Mouse (Mus musculus): ENCODE results near the gene Npnt.

The Npnt gene

GRCm38 (mm10) chr3:132939006-132939405 lies 11.1 kb downstream of the Npnt start:
- in situ Hi-C loops (cut with MboI), result no loop called here

- in situ Hi-C loops (cut with MboI), result no loop called here
Observed at GRCm38 (mm10) chr3:132934649-132935048, 15.4 kb downstream of the Npnt start.

- in situ Hi-C loops (cut with MboI), result no loop called here
Observed at GRCm38 (mm10) chr3:132931526-132931925, 18.6 kb downstream of the Npnt start.

- in situ Hi-C loops (cut with MboI), result no loop called here
Observed at GRCm38 (mm10) chr3:132929866-132930265, 20.2 kb downstream of the Npnt start.

- in situ Hi-C loops (cut with MboI), result no loop called here
Observed at GRCm38 (mm10) chr3:132928186-132928585, 21.9 kb downstream of the Npnt start.

DNA sequence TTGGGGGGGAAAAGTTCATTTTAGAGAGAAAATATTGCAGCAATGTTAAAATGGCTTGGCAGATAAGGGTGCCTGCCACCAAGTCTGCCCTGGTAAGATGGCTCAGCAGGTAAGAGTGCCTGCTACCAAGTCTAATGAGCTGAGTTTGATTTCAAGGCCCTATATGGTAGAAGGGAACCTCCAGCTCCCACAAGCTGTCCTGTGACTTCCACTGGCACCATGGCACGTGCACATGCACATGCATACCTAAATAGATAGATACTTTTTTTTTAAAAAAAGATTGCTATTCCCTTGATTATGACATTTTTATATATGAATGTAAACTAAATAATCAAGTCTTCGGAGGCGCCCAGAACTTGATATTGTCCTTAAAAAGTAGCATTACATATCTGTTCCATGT lies 30.3 kb downstream of the Npnt start:
- in situ Hi-C loops (cut with MboI), result no loop called here

- in situ Hi-C loops (cut with MboI), result no loop called here
Observed at GRCm38 (mm10) chr3:132919240-132919639, 30.9 kb downstream of the Npnt start.

DNA sequence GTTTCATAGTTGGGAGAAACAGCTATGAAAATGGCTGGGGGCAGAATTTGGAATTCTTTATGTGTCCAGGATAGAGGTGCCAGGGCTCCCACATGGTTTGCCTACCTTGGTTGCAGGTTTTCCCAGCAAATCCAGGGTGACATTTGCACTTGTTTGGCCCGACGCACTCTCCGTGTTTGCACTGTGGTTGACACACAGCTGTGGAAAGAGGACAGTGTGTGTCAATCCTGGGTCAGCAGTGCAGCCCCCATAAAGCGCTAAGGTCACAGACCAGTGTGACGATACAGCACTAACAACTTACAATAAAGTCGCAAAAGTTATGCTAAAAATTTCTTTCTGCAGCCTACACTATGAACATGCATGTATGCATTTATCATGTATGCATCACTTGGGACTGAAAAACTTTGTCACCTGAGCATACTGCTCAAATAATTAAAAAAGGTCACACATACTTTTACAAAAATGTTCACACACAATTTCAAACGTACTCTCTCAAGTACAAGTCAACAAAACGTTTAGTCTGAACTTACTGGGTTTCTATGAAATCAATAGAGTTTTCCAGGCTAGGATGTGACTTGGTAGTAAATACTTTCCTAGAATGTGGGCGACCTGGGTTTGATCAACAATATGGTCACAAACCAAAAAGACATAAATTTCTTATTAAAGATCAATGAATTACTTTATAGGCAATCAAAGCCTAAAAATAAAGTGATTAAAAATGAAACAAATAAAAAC lies 32.6 kb downstream of the Npnt start:
- in situ Hi-C loops (cut with MboI), result no loop called here

DNA sequence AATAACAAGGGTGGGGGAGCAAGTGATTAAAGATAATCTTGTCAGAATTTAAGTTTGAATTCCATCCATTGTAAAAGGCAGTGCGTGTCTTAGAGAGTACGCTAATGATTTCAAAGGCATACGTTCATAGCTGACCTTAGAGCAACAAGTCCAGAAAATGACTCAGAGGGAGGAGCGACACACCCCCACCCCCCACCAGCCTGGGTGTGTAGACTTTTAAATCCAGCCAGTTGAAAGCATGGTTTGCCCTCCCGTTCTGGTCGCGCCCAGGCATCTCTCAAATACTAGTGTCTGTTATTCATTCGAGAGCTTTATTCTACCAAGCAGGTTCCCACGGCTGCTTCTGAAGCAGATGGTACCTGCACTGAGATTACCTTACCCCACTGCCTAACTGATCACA lies 34.4 kb downstream of the Npnt start:
- in situ Hi-C loops (cut with MboI), result no loop called here

GRCm38 (mm10) chr3:132912420-132912819 lies 37.7 kb downstream of the Npnt start:
- in situ Hi-C loops (cut with MboI), result no loop called here

DNA sequence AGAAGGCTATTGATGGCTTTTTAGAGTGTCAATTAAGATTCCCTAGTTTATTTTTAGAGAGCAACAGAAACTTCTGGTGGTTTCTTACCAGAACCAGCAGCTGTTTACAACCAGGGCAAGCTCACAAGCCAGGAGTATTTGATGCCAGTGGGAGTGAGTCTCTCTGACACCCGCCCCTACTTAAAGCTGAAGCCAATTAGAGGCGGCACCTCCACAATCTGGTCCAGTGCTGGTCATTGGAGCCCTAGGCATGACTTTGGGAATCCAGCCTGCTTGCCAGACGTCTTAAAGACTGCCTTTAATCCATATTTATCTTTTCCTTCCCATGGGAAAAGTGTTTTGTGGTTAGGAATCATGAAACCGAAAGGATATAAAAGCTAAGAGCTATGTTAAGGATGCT lies 38.4 kb downstream of the Npnt start:
- in situ Hi-C loops (cut with MboI), result no loop called here

GRCm38 (mm10) chr3:132910727-132911126 lies 39.4 kb downstream of the Npnt start:
- in situ Hi-C loops (cut with MboI), result no loop called here

DNA sequence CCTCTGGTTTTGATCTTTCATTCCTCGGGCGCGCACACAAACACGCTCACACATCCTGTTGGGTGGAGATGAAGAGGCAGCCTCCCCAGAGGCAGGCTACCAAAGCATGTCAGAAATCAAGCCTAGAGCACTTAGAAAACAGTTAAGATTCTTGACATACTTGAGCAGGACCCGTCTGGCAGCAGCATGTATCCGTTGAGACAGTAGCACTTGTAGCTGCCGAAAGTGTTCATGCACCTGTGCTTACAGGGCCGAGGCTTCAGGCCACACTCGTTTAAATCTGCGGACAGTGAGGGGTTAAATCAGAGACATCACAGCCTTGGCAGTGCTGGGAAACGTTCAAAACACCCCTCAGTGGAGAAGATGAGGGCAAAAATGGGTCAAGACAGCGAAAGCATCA lies 40.4 kb downstream of the Npnt start:
- in situ Hi-C loops (cut with MboI), result no loop called here

DNA sequence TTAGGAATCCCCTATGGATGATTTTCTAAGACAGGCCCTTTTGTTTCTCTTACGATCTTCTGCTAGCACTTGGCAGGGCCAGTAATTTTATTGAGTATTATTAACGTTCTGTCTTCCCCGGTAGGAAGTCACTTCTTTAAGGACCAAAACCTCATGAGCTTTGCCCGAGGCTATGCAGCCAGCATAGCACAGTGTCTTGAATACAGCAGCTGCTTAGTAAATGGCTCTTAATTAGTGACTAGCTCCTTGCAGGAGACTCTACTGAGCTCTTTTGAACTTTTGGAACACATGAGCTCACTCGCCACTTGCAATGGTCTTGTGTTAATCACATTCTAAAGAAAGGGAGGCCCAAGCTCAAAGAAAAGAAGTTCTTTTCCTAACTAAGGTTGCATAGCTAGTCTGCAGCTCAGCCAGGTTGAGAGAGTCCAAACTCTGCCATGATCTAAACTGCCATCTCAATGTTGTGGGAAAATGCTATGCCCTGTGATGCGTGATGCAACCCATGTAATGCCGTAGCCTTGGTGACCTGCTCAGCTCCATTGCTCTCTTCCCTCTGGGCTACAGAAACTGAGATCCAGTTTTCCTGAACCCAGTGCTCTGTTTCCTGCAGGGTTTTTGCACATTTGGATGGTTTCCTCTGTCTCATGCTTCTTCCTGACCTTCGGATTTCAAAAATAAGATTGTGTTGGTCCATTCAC lies 42.4 kb downstream of the Npnt start:
- in situ Hi-C loops (cut with MboI), result no loop called here

GRCm38 (mm10) chr3:132905224-132905930 lies 44.7 kb downstream of the Npnt start:
- in situ Hi-C loops (cut with MboI), result no loop called here

- in situ Hi-C loops (cut with MboI), result no loop called here
Observed at GRCm38 (mm10) chr3:132903386-132903785, 46.7 kb downstream of the Npnt start.

GRCm38 (mm10) chr3:132902921-132903320 lies 47.2 kb downstream of the Npnt start:
- in situ Hi-C loops (cut with MboI), result no loop called here

- in situ Hi-C loops (cut with MboI), result no loop called here
Observed at GRCm38 (mm10) chr3:132902206-132902605, 47.9 kb downstream of the Npnt start.

- in situ Hi-C loops (cut with MboI), result no loop called here
Observed at GRCm38 (mm10) chr3:132897891-132898290, 52.2 kb downstream of the Npnt start.

GRCm38 (mm10) chr3:132897390-132897789 lies 52.7 kb downstream of the Npnt start:
- in situ Hi-C loops (cut with MboI), result no loop called here

DNA sequence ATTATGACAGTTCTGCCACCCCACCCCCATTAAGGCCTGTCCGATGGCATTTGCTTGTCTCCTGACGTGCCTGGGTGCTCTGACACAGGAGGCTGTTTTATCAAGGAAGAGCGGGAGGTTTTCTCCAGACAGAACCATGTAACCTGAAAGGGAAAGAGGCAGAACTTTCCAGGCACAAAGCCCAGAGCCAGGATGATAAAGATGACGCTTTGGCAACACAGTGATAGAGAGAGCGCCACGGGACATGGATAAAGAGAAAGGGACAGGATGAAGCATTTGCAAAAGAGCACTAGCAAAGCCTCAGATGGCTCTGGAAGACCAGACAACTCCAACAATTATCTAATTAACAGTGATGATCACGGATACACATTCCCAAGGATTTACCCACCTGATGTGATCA lies 56.0 kb downstream of the Npnt start:
- in situ Hi-C loops (cut with MboI), result no loop called here

- in situ Hi-C loops (cut with MboI), result no loop called here
Observed at GRCm38 (mm10) chr3:132893676-132894075, 56.4 kb downstream of the Npnt start.

DNA sequence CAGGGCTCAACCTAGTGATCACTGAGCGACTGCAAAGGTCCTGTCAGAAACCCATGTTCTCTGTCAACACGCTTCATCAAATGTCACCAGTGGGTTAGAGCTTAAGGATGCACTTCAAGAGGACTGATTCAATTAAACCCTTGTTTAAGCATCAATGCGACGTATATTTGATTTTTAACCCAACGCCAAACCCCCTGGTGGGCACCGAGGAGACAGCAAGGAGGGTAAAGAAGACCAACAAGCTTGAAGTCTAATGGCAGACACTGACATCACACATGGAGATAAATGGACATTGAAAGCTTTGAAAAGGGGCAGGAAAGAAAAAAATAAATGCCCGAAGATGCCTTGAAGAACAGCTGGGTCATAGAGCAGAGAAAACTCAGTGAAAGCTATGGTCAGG lies 57.0 kb downstream of the Npnt start:
- in situ Hi-C loops (cut with MboI), result no loop called here
